Mouse (Mus musculus): ENCODE data around the gene Crbn. TPM values are rescaled to one million over a fixed set of nuclear protein-coding genes. Genes with fewer than 3 reads are reported as not detected.

The Crbn gene
- polyA plus RNA-seq, 1 experiment from 2014 or later, result 58.4 TPM

DNA sequence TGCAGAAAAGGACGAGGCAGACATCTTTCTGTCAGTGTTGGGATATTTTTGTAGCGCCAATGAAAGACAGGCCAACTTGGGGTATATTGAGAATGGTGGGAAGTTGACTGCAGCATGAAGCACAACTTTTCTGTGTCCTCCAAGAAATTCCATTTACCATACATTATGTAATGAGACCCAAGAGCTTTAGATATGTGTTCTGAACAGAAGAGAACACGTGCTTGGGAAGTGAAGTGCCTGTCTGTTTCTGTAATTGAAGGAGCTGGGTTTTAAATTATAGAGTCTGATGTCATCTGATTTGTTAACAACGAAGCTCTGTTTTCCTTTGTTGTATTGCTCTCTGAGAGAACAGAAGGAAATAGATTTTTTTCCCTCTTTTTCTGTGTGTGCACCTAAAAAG lies 29.8 kb downstream of the Crbn start:
- Histone ChIP-seq H3K27me3 (ENCODE audit: control insufficient read depth, insufficient read depth, low read length) (no peaks in the 10 kb centered on the region), H3K4me3 (ENCODE audit: low read depth, low read length) (peak overlapping the region; percentile 81), H3K27ac (ENCODE audit: low read depth, low read length) (no peak overlapping the region), H3K4me1 (ENCODE audit: control insufficient read depth, insufficient read depth, low read length) (peaks cover 10% of the 10 kb centered on the region), H3K9me3 (ENCODE audit: control insufficient read depth, low read length) (no peaks in the 10 kb centered on the region), H3K9ac (ENCODE audit: low read length) (peak overlapping the region; percentile 66; the same call in 1 of the 2 replicates), H3K36me3 (ENCODE audit: control insufficient read depth, insufficient read depth, low read length) (0 out of 2 replicates have a peak, but pooled peaks cover 2% of the 10 kb centered on the region), H3K4me2 (ENCODE audit: low read depth) (peak overlapping the region; percentile 65)
- DNase-seq (ENCODE audit: low spot score) (no peak), ATAC-seq (ENCODE audit: insufficient read depth, low FRiP score, low TSS enrichment) (no peak)
- 57% methylated on average over 4 of the region's 4 CpGs for WGBS

DNA sequence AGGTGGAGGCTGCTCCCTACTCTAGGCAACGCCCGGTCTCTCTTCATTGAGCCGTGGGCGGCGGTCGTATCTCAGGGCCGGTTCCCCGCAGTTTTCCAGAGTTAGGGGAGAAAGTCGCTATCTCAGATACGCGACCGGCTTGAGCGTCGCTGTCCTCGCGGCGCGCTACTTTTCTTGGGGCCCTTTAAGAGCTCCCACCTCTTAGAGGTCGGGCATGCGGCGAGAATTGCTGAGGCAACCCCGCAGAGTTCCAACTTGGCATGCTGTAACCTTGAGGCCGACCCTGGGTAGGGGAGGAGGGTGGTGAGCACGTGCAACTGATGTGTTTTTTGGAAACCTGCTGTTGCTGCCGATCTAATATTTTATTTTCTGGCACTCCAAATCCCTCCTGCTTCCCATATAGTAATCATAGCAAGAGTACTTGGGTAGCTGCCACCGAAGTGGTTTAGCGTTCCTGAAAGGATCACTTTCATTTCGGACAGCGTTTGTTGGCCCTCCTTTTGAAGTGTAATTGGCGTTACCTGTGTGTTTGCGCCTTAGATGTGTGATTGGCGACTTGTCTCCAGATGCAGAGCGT lies 30.5 kb downstream of the Crbn start:
- DNase-seq (ENCODE audit: low spot score) (peak; percentile 11), ATAC-seq (ENCODE audit: insufficient read depth, low FRiP score, low TSS enrichment) (peak; percentile 78)
- no peaks in the 10 kb centered on the region for H3K27me3 ChIP-seq (ENCODE audit: control insufficient read depth, insufficient read depth, low read length)
- 0 out of 2 replicates have a peak overlapping the region, but pooled peaks have one; percentile 4 for H3K27ac ChIP-seq (ENCODE audit: low read depth, low read length)
- H3K9ac ChIP-seq (ENCODE audit: low read length), result peak overlapping the region; percentile 66
- WGBS, result 1% methylated on average over 33 of the region's 33 CpGs
- peak overlapping the region; percentile 81 for H3K4me3 ChIP-seq (ENCODE audit: low read depth, low read length)
- peak overlapping the region; percentile 65 for H3K4me2 ChIP-seq (ENCODE audit: low read depth)
- 0 out of 2 replicates have a peak, but pooled peaks cover 2% of the 10 kb centered on the region for H3K36me3 ChIP-seq (ENCODE audit: control insufficient read depth, insufficient read depth, low read length)
- H3K4me1 ChIP-seq (ENCODE audit: control insufficient read depth, insufficient read depth, low read length), result peaks cover 10% of the 10 kb centered on the region
- no peaks in the 10 kb centered on the region for H3K9me3 ChIP-seq (ENCODE audit: control insufficient read depth, low read length)

DNA sequence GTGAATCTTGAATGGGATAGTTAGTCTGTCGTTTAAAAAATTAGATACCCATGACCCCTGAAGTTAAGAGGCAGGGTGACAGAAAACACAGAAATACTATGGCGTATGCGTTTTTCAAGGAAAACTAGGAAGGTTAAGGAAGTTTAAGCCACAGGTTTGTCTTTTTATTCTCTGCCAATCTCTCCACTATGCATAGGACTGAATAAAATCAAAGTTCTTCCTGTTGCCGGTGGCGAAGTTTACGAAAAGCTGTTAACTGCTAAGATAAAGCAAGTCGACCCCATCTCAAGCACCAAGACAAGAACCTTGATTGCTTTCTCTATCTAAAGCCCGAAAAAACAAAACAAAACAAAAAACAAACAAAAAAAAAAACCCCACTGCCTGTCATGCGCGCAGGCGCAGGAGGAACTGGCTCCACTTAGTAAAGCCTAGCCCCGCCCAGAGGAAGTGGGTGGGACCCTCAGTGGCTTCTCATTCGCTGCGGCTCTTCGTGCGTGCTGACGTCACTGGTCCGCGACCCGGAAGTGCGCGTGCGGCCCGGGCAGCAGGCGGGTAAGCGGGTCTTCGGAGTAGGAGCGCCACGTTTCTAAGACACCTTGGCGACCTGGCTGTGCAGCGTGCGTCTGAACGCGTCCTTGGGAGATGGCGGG lies 31.1 kb downstream of the Crbn start, which contains the start of gene Trnt1:
Gene Trnt1, plus strand, starts transcription at position 481 of the 650 bp plus-strand sequence.
- Histone ChIP-seq H3K9me3 (ENCODE audit: control insufficient read depth, low read length) (no peaks in the 10 kb centered on the region), H3K4me2 (ENCODE audit: low read depth) (peak within 1 kb of the TSS; percentile 65), H3K4me3 (ENCODE audit: low read depth, low read length) (peak within 1 kb of the TSS; percentile 81), H3K4me1 (ENCODE audit: control insufficient read depth, insufficient read depth, low read length) (peaks cover 10% of the 10 kb centered on the region), H3K9ac (ENCODE audit: low read length) (peak within 1 kb of the TSS; percentile 66), H3K36me3 (ENCODE audit: control insufficient read depth, insufficient read depth, low read length) (0 out of 2 replicates have a peak, but pooled peaks cover 2% of the 10 kb centered on the region), H3K27me3 (ENCODE audit: control insufficient read depth, insufficient read depth, low read length) (no peaks in the 10 kb centered on the region), H3K27ac (ENCODE audit: low read depth, low read length) (0 out of 2 replicates have a peak within 1 kb of the TSS, but pooled peaks have one; percentile 4)
- 8% methylated on average over 34 of the region's 35 CpGs for WGBS
- peak; percentile 100 for ATAC-seq (ENCODE audit: insufficient read depth, low FRiP score, low TSS enrichment)
- peak; percentile 98 for DNase-seq (ENCODE audit: low spot score)

DNA sequence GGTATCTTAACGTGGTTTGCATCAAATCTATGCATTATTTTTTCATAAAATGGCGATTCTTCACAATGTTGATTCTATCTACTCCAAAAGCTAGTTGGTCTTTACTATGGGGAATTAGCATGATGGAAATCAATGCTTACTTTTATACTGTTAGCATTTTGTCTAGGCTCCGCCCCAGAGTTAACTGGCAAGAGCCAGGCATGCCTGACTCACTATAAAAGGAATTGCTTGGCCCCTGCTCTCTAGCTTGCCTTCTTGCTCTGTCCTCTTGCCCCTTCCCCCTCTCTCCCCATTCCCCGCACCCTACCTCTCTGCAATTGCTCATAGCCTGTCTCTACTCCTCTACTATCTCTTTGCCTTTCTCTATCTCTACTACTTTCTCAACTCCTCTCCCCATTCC lies 33.1 kb downstream of the Crbn start:
- Histone ChIP-seq H3K36me3 (ENCODE audit: control insufficient read depth, insufficient read depth, low read length) (no peaks in the 10 kb centered on the region), H3K4me2 (ENCODE audit: low read depth) (no peak overlapping the region), H3K9ac (ENCODE audit: low read length) (no peak overlapping the region), H3K27me3 (ENCODE audit: control insufficient read depth, insufficient read depth, low read length) (no peaks in the 10 kb centered on the region), H3K4me3 (ENCODE audit: low read depth, low read length) (no peak overlapping the region), H3K4me1 (ENCODE audit: control insufficient read depth, insufficient read depth, low read length) (peaks cover 10% of the 10 kb centered on the region), H3K9me3 (ENCODE audit: control insufficient read depth, low read length) (no peaks in the 10 kb centered on the region), H3K27ac (ENCODE audit: low read depth, low read length) (no peak overlapping the region)
- WGBS, result 80% methylated on average over 4 of the region's 4 CpGs
- no peak for DNase-seq (ENCODE audit: low spot score)
- no peak for ATAC-seq (ENCODE audit: insufficient read depth, low FRiP score, low TSS enrichment)

DNA sequence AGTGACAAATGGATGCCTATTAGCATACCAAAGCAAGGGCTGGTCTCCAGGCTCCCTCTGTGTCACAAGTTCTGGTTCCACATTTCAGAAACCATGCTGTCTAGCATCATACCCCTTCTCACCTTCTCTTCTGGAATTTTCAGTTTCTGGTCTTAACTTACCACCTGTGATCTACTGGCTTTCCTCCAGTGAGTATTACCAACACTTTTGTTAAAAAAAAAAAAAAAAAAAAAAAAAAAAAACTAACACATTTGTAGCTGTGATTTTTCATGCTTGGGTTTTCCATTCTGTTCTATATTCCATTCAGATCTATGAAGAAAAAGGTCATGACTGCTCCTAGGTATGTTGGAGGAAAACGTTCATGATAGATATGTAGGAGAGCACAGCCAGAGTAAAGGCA lies 34.0 kb downstream of the Crbn start:
- Histone ChIP-seq H3K27me3 (ENCODE audit: control insufficient read depth, insufficient read depth, low read length) (no peaks in the 10 kb centered on the region), H3K9ac (ENCODE audit: low read length) (no peak overlapping the region), H3K9me3 (ENCODE audit: control insufficient read depth, low read length) (no peaks in the 10 kb centered on the region), H3K4me2 (ENCODE audit: low read depth) (no peak overlapping the region), H3K27ac (ENCODE audit: low read depth, low read length) (no peak overlapping the region), H3K4me1 (ENCODE audit: control insufficient read depth, insufficient read depth, low read length) (peaks cover 10% of the 10 kb centered on the region), H3K4me3 (ENCODE audit: low read depth, low read length) (no peak overlapping the region), H3K36me3 (ENCODE audit: control insufficient read depth, insufficient read depth, low read length) (no peaks in the 10 kb centered on the region)
- ATAC-seq (ENCODE audit: insufficient read depth, low FRiP score, low TSS enrichment) (no peak), DNase-seq (ENCODE audit: low spot score) (no peak)
- 69% methylated on average over 1 of the region's 1 CpGs for WGBS

DNA sequence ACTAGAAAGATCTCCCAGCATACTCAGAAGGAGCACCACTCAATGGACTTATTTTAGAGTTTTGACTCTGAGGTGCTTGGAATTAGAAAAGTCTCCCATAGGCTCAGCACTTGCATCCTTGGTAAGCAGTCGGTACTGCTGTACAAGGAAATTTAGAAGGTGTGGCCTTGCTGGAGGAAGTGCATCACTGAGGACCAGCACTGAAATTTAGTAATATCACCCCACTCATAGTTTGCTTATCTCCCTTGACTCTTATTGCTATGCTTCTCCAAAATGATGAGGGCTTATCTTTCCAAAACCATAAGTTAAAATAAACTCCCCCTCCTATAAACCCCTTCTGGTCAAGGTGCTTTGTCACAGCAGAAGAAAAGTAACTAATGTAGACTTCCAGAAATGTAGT lies 38.4 kb downstream of the Crbn start:
- H3K36me3 ChIP-seq (ENCODE audit: control insufficient read depth, insufficient read depth, low read length), result no peaks in the 10 kb centered on the region
- no peak for DNase-seq (ENCODE audit: low spot score)
- H3K27ac ChIP-seq (ENCODE audit: low read depth, low read length), result no peak overlapping the region
- no peak for ATAC-seq (ENCODE audit: insufficient read depth, low FRiP score, low TSS enrichment)
- H3K27me3 ChIP-seq (ENCODE audit: control insufficient read depth, insufficient read depth, low read length), result no peaks in the 10 kb centered on the region
- no peak overlapping the region for H3K4me3 ChIP-seq (ENCODE audit: low read depth, low read length)
- no peak overlapping the region for H3K4me2 ChIP-seq (ENCODE audit: low read depth)
- H3K4me1 ChIP-seq (ENCODE audit: control insufficient read depth, insufficient read depth, low read length), result no peaks in the 10 kb centered on the region
- H3K9ac ChIP-seq (ENCODE audit: low read length), result no peak overlapping the region
- WGBS, result 72% methylated on average over 1 of the region's 1 CpGs
- no peaks in the 10 kb centered on the region for H3K9me3 ChIP-seq (ENCODE audit: control insufficient read depth, low read length)

DNA sequence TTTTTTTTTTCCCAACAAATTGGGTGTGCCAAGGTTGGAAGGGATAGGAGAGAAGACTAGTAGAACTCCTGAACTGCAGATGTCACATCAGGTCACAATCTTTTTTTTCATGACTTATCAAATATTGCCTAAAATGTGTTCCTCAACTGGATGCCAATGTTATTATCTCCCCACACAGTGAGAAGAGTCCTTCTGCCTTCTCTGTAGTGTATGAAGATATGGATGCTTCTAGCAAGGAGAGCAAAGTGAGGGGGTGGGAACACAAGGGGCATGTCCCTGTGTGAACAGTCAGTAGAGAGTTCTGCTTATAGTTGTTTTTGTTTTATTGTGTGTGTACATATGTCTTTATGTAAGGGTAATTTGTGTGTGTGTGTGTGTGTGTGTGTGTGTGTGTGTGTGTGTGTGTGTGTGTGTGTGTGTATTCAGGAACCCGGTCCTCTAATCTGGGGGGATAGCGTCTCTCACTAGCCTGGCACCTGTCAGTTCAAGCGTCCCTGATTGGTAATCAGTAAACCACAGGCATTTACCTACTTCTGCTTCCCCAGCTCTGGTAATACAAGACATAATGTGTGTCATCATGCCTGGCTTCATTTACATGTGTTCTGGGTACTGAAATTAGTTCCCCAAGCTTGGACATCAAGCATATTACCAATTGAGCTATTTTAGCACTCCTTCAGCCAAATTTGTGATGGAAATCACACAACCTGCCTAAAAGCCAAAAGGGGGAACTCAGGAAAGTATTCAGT lies 39.2 kb downstream of the Crbn start:
- DNase-seq (ENCODE audit: low spot score), result no peak
- 96% methylated on average over 3 of the region's 3 CpGs for WGBS
- Histone ChIP-seq H3K4me1 (ENCODE audit: control insufficient read depth, insufficient read depth, low read length) (no peaks in the 10 kb centered on the region), H3K9ac (ENCODE audit: low read length) (no peak overlapping the region), H3K36me3 (ENCODE audit: control insufficient read depth, insufficient read depth, low read length) (no peaks in the 10 kb centered on the region), H3K4me2 (ENCODE audit: low read depth) (no peak overlapping the region), H3K27ac (ENCODE audit: low read depth, low read length) (no peak overlapping the region), H3K27me3 (ENCODE audit: control insufficient read depth, insufficient read depth, low read length) (no peaks in the 10 kb centered on the region), H3K4me3 (ENCODE audit: low read depth, low read length) (no peak overlapping the region), H3K9me3 (ENCODE audit: control insufficient read depth, low read length) (no peaks in the 10 kb centered on the region)
- no peak for ATAC-seq (ENCODE audit: insufficient read depth, low FRiP score, low TSS enrichment)

DNA sequence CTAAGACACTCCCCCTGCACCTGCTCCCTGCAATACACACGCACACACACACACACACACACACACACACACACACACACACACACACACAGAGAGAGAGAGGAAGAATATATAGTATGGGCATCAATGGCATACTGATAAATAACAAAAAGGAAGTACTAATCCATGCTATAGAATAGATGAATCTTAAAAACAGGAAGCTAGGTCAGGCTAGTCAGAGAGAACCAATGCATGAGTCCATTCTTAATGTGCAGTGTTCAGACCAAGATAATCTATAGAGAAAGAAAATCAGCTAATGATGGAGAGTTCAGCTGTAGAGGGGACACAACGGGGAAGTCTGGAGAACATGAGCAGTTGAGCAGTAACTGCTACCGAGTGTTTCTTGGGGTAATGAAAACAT lies 41.6 kb downstream of the Crbn start:
- Histone ChIP-seq H3K36me3 (ENCODE audit: control insufficient read depth, insufficient read depth, low read length) (no peaks in the 10 kb centered on the region), H3K4me1 (ENCODE audit: control insufficient read depth, insufficient read depth, low read length) (no peaks in the 10 kb centered on the region), H3K9ac (ENCODE audit: low read length) (no peak overlapping the region), H3K27me3 (ENCODE audit: control insufficient read depth, insufficient read depth, low read length) (no peaks in the 10 kb centered on the region), H3K4me3 (ENCODE audit: low read depth, low read length) (no peak overlapping the region), H3K9me3 (ENCODE audit: control insufficient read depth, low read length) (no peaks in the 10 kb centered on the region), H3K27ac (ENCODE audit: low read depth, low read length) (no peak overlapping the region), H3K4me2 (ENCODE audit: low read depth) (no peak overlapping the region)
- DNase-seq (ENCODE audit: low spot score) (no peak), ATAC-seq (ENCODE audit: insufficient read depth, low FRiP score, low TSS enrichment) (no peak)
- WGBS, result 83% methylated on average over 3 of the region's 3 CpGs

All from neural tube, embryonic 11.5 days (tissue).